Mouse (Mus musculus): ENCODE measurements at regions not wholly inside any gene's neighbourhood (a gene's known extent, or its start where the extent isn't known, plus 50 kb on each side); places are given as distances from the start of the nearest gene placed in this dataset.

DNA sequence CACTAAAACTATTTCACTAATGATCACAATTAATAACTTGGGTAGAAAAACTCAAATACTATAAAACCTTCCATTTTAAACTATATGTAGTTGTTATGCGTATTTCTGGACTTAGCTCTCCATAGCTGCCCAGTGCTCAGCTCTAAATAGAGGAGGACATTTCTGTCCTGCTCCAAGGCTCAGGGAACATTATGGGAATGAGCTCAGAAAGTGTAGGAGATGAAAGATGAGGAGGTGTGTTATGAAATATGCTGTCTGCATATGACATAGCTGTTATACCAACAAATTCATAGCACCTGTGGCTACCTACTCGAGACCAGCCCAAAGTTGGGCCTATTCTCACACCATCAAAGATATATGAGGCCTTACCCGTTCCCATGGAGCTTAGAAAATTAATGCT, 106.3 kb downstream of the Aldh8a1 start:
- no peak for ATAC-seq

DNA sequence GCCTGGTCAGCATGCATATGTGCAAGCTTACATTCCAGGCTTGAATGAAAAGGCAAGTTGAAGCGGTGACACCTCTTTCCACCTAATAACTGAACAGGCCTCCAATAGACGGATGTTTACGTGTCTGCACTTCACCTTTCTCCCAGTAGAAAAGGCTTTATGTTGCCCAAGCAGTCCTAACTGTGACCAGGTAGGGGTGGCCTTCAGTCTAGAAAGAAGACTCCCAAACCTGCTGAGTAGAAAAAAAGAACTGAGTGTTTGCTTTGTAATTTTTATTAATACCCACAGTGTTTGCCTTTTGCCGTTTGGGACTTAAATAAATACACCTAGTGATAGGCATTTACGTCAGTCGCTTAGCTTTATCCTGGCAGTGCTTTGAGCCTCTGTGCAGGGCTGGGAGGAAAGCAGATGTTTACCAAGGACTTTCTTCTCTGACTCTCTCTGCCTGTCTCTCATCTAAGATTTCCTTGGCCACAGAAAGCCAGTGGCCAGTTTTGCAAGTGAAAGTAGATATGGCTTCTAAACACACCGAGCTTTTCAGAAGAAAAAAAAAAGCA, 104.5 kb upstream of the 1700020N01Rik start:
- ATAC-seq, result no peak

- no peak for ATAC-seq
Observed at GRCm38 (mm10) chr10:21490910-21491309, 102.0 kb upstream of the 1700020N01Rik start.

- no peak for ATAC-seq
Observed at GRCm38 (mm10) chr10:21492254-21492894, 100.6 kb upstream of the 1700020N01Rik start.

DNA sequence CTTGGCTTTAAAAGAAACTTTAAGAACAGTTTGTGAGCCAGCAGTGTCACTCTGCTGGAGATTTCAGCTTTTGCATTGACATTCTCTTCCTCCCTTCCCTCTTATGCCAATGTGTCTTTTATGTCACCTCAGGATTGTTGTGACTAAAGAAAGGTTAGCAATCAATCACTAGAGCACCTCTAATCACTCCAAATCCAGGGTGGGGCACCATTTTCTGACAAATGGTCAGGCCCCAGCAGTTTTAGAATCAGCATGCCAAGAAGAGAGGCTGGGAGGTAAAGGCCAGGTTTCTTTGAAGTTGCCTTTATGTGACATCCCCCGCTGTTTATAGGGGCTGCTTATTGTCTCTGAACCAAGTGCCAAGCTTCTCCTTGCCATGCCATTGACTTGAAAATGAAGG, 98.4 kb upstream of the 1700020N01Rik start:
- ATAC-seq, result no peak

DNA sequence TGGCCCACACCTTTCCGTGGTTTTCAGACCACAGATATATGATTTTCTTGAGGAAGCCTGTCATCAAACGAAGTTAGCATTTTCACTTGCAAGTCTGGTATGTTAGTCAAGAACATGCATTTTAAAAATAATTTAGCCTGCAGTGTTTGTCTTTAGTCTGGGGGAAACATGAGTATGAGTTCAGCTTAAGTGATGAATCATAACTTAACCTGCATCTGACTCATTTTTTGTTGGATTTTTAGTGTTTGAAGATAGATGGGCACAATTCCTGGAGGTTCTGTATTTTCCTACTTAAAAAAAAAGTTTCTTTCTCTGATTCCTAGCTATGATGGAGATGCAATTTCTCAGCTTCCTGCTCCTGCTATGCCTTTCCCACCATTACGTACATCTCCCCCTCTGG, 95.8 kb upstream of the 1700020N01Rik start:
- ATAC-seq, result no peak

DNA sequence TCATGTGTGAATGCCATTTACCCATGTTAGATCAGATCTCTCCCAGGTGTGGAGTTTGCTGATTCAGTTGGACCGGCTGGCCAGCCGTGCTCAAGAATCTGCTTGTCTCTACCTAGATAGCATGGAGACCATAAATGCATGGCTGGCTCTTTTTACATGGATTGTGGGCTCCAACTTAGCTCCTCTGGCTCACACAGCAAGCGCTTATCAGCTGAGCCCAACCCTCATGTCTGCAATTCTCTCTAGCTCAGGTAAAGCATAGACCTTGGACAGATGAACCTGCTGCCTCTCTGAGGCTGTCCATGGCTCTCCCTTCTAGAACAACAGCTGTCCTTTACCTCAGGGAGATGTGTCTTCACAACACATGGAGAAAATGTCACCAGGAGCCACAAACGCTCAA, 94.8 kb upstream of the 1700020N01Rik start:
- no peak for ATAC-seq

- no peak for ATAC-seq
Observed at GRCm38 (mm10) chr10:21501658-21502057, 91.3 kb upstream of the 1700020N01Rik start.

- ATAC-seq, result peak; percentile 28
Observed at GRCm38 (mm10) chr10:21504431-21504830, 88.5 kb upstream of the 1700020N01Rik start.

DNA sequence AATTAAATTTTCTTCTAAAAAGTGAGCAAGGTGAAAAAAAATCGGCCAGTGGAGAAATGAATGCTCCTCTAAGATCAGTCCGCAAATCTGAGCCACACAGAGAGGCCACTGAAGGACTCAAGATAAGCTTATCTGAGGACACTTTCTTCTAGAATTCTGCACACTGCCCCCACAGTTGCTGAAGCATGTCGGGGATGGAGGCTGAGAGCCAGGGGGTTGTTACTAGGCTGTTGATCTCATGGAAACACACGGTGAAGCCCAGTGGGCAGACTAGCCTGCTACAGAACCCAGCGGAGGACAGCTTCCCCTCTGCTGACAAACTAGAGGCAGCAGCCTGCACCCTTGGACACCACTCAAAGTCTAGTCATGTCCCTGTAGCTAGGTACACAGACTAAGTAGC, 81.6 kb upstream of the 1700020N01Rik start:
- ATAC-seq, result no peak

DNA sequence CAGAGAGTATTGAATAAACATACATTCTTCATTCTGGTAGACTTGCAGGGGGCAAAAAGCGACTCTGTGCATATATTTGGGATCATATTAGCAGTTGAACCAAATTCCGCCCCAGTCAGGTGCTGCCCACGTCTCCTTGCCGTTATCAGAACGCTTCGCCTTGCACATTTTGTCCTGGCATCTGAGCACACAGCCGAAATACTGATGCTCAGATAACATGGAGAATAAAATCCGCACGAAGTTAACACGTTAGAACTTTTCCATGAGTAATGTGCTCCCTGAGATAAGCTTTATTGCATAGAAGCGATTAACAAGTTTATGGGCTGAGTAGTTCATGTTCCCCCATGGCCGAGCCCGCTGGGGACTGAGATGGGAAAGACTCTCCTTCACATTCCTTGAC, 80.5 kb upstream of the 1700020N01Rik start:
- ATAC-seq, result no peak

DNA sequence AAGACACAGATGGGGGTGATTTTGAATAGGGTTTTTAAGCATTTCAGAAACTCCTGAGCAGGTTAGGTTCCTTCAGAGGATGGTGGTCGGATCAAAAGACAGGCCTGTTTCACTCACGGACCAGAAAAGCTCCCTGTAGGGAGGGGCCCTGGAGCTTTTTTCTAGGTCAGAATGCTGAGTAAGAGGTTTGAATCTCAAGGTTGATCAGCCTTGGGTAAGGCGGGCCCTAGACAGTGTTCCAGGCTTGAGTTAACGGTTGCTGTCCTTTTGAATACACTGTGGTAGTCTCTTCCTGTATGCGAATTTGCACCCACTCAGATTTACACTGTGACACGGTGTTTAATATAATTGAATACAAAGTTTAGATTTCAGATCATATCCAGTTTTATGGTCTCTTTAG, 75.2 kb upstream of the 1700020N01Rik start:
- ATAC-seq, result no peak

DNA sequence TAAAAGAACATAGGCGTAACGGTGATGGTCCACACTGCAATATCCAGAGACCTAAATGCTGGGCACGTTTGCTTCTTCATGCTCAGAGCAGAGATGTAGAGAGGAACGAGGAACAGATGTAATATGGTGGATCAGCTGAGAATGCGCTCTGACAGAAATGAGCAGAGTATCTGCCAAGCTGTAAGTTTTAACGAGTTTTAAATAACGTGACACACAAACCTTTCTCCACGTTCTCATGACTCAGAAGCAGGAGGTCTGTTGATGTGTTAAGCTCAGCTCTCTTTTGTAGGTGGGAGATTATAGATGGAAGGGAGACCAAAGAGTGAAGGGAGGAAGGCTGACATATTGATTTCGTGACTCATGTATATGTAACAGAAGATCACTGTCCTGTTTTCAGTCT, 72.1 kb upstream of the 1700020N01Rik start:
- ATAC-seq, result no peak

GRCm38 (mm10) chr10:21525555-21525954, 67.4 kb upstream of the 1700020N01Rik start:
- no peak for ATAC-seq

- ATAC-seq, result no peak
Observed at GRCm38 (mm10) chr10:21528396-21528795, 64.5 kb upstream of the 1700020N01Rik start.

DNA sequence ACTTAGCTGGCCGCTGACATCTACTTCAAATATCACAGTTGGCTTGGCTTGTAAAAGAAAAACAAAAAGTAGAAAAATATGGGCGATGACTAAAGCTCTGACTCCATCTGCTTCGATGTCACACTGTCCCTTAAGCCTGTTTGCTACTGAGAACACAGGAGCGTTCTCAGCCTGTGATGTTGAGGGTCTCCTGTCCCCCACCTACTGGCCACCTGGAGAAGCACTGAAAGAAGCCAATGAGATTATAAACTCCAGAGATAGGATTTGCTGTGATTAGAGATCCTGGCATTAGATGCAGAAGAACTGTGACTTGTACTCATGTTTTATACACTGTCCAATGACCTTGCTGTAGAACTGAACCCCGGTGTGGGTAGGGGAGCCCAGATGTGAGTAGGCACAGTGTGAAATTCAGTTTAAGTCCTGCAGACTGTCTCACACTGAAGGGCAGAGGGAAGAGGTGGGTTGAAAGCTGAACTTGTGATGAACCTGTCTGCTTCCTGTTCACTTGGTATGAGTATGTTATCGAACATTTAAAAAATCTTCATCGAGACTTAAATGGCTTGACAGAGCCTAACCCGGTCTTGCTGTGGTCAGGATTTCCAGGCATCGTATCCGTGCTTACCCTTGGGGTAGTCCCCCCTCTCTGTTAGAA, 63.7 kb upstream of the 1700020N01Rik start:
- ATAC-seq, result peak; percentile 32

DNA sequence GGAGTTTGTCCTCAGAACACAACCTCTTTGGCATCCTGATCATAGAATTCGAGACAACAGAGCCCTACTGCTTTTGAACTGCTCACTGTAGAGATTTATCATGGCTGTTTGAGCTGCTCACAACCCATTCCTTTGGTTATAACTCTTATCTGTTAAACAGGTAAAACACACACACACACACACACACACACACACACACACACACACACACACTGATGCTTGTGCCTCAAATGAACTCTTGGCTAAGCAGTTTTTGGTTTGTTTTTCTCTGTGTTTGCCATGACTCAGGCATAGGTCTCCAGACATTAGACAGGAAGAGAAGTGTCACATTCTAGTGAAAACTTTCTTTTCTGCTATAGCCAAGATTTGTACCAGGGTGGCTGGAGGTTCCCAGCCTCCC, 60.8 kb upstream of the 1700020N01Rik start:
- ATAC-seq, result no peak

- ATAC-seq, result peak; percentile 69
Observed at GRCm38 (mm10) chr10:21535631-21536030, 57.3 kb upstream of the 1700020N01Rik start.

DNA sequence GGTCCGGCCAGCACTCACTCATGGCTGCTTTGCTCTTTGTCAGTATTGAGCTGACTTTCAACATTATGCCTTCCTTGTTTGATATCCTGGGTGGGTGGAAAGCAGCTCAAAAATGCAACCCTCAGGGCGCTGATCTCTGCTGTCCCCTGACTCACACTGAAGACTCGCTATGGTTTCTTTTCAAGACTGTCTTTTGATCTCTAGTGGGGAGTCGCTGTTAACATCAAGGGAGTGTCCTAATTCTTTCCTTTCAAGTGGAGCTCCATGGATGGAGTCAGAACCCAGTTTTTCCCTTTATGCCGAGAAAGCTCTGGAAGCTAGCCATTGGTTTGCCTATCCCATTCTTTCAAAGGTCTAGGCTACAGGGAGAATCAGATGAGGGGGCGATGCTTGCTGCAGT, 54.5 kb upstream of the 1700020N01Rik start:
- no peak for ATAC-seq

Measured in activated CD4-positive, CD25-positive, alpha-beta regulatory T cell, adult 4 months (primary cell).